Mouse (Mus musculus) layer of hippocampus, adult 9-11 months (tissue): ENCODE results near the gene Dffb.

Experiments
- DNase-seq: peaks from one replicate; pipeline ENCODE4 v3.0.0; 2022

Dffb gene

DNA sequence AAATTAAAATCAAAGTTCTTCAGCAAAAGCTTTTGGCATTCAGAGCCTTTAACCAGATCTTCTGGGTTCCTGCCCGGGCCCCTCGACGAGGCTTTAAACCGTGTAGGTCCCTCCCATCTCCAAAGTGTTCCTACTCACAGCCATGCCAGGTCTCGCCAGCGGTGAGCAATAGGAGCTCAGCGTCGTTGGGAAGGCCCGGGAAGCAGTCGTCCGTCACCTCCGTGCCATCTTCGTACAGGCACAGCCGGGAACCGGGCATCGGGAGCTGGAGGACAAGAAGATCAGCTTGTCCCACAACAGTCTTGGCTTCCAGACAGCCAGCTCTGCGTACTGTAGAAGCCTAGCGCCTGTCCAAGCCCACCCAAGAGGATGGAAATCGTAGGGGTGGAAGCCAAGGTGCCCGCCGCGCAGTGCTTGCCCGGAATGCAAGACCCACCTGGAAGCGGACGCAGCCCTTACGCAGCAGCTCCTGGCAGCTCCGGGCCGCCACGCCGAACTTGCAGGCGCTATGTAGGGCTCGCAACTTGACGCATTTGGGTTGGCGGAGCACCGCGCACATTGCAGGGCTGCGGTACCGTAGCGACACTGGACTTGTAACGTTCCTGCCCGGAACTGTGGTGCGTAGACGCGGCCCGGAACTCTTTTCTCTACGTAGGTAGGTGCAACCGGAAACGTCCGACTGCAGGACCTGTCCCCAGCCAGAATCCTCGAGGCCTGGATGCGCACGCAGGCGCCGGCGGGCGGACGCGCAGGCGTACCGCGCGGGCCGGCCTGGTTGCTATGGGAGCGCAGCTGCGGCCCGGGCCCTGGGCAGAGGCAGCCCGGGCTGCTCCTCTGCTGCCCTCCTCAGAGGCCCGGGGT, at the start of gene Dffb, which contains the start of gene Cep104:
TSS of gene Dffb (minus strand) at position 696 of the 861 bp plus-strand sequence.
TSS of gene Cep104 (plus strand) at position 764 of the 861 bp plus-strand sequence.
- peak; percentile 94 for DNase-seq

DNA sequence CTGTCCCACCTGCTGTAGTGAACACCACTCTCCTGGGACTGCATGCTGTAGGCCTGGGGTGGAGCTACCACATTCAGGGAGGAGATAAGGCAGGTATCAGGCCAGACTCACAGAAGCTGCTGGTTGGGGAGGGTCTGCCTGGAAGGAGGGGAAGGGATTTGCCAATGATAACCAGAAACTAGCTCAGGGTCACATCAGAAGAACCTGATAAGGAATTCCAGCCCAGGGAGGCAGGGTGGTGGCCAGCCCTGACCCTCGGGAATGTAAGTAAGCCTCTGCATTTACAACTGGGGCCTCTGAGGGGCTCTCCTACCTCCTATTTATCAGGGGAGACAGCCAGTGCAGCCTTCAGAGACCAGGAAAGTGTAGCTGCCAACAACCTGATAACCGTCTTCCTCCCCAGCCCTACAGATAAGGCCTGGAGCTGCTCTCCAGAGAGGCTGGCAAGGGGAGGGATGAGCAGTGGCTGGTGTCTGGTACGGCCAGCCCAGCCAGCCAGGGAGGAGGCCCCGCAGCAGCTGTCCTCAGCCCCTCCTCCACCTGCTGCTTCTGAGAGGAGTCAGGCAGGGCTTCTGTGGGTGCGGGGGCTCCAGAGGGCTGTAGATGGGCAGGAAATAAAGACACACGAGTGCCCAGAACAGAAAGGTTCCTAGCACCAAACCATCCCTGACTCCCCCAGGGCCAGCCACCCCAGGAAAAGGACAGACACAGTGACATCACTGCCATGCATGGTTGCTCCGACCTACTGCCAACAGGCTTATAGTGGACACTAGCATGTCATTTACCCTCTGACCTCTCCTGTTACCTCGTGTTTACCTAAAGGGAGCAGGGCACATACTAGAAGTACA, 49.1 kb upstream of the Dffb start:
- peak; percentile 79 for DNase-seq

GRCm38 (mm10) chr4:154022844-154023243, 47.9 kb upstream of the Dffb start:
- DNase-seq = no peak

DNA sequence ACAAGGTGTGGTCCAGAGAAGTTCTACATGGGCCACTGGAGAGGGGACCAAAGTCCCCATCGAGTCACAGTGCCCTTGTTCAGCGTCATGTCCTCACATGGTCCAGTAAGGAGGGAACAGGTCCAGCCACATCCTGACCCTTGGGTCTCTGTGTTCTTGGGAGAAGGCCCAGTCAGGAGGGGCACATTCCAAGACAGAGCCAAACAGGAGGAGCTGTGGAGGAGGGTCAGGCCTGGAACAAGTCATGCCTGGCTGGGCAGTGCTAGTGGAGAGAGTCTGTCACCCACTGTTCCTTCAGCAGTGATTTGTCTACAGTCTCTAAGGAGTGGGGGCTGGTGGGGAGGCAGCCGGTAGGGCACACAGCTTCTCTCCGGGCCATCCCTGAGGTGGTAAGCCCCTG, 47.5 kb upstream of the Dffb start:
- DNase-seq = peak; percentile 52

DNA sequence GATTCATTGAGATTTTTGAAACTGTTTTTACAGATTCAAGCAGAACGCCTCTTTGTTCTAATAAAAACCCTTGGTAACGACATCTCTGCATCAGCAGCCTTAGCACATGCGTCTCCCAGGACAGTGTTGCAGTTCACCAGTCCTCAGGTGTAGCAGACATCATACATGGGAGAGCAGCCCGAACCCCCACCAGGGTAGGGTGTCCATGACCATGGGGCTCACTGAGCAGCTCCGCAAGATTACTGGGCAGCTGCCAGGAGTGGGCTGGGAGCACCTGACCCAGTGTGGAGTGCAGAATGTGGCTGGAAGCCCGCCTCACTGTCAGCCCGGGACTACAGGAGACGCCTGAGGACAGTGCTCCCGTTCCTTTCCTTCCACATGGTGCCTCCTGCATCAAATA, 46.5 kb upstream of the Dffb start:
- DNase-seq = no peak

GRCm38 (mm10) chr4:154019571-154019970, 44.6 kb upstream of the Dffb start:
- no peak for DNase-seq

DNA sequence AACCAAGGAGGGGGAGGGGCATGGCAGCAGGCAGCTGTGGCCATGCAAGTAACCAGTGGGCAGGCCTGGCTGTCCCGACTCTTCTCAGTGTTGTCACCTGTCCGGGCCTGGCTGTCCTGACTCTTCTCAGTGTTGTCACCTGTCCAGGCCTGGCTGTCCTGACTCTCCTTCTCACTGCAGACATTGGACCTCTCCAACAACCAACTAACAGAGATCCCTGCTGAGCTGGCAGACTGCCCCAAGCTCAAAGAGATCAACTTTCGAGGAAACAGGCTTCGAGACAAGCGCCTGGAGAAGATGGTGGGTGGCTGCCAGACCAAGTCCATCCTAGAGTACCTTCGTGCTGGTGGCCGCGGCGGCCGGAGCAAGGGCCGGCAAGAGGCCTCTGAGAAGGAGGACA, 40.5 kb upstream of the Dffb start:
- DNase-seq = no peak

DNA sequence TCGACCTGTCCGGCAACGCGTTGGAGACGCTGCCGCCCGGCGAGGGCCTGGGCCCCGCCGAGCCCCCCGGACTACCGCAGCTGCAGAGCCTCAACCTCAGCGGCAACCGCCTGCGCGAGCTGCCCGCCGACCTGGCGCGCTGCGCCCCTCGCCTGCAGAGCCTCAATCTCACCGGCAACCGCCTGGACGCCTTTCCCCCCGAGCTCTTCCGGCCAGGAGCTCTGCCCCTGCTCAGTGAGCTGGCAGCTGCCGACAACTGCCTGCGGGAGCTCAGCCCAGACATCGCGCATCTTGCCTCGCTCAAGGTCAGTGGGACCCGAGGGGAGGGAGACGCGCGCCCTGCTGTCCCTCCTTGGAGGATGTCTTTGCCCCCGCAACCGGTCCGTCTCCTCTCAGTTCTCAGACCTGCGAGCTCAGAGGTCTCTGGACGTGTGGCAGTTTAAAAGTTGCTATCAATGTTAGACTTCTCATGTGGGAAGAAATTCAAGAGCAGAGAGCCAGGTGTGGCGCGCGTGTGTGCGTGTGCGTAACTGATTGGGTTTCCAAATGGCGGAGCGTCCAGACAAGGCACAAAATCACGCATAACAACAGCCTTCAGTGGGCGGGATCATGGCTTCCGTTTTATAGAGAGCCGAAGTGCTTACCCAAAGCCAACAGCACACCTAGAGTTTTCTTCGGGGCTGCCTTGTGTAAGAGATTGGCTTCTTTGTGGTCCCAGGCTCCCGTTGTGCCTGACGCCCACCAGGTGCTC, 37.4 kb upstream of the Dffb start:
- DNase-seq = no peak

DNA sequence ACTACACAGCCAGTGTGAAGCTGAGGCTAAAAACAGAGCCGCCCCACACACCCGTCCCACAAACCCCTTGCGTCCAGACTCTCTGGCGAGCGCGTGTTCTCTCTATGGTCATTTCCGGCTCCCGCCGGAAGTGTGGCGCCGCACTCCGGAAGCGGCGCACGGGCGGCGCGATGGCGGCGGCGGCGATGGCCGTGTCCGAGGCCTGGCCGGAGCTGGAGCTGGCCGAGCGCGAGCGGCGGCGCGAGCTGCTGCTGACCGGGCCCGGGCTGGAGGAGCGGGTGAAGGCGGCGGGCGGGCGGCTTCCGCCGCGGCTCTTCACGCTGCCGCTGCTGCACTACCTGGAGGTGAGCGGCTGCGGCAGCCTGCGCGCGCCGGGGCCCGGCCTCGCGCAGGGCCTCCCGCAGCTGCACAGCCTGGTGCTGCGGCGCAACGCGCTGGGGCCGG, 36.7 kb upstream of the Dffb start, which contains the start of gene Lrrc47:
TSS of gene Lrrc47 (plus strand) at position 86 of the 444 bp plus-strand sequence.
- peak; percentile 85 for DNase-seq

- DNase-seq = no peak
Measured at GRCm38 (mm10) chr4:154010907-154011645, 36.1 kb upstream of the Dffb start.

DNA sequence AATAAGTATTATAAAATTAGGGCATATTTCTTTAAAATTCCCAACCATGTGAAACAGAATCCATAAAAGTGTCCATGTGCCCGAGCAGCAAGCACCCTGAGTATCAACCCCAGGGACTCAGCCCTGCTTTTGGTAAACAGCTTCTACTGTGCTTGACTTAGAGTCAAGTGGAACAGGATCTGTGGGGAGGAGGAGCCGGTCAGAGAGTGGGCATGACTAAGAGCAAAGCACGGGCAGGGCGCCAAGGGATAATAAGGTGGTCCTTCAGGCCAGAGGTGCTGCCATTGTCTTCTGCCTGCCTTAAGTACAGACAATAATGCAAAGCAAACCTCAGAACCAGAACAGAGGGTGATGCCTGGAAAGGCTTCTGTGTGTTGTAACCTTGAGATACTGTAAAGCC, 32.8 kb upstream of the Dffb start:
- DNase-seq = no peak

DNA sequence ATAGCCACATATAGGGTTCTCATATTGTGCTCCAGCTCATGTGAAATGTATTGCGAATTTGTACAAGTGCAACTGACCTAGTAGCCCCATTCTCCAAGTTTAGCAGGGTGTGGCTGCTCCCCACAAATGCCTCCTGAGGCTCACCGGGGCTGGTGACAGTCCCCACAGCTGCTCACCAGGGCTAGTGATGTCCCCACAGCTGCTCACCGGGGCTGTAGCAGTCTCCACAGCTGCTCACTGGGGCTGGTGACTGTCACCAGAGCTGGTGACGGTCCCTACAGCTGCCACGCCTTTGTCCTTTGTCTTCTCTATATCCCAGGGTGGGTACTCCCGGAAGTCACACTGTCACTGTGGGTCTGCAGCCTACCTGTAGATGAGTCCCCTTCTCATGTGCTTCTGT, 31.3 kb upstream of the Dffb start:
- DNase-seq = no peak

DNA sequence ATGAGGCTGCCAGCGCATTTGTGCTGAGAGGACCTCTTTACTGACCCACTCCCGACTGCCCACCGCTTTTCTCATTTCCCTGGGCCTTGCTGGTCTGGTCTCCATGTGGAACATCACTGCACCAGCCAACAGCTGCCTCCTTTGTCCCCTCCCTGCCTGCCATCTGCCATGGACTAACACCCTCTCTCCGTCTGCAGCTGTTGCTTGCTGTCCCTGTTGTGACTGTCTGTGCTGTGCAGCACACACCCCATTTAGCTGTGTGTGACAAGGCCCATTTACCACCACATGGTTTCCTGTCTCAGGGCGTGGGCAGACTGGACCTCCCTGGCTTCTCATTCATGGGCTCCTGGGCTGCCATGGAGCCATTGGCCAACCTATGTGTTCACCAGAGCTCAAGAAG, 30.6 kb upstream of the Dffb start:
- DNase-seq = no peak

DNA sequence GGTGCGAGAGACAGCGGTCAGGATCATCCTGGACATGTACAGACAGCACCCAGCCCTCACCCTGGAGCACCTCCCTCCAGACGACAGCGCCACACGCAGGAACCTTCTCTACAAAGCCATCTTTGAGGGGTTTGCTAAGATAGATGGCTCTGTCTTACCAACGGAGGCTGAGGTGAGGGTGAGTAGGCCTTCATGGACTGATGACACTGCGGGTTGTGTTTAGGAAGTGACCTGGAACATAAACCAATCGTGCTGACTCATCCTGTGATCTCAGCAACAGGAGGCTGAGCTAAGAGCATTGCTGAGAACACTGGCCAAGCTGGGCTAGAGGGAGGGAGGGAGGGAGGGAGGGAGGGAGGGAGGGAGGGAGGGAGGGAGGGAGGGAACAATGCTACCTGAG, 18.6 kb upstream of the Dffb start:
- no peak for DNase-seq

- DNase-seq = no peak
Measured at GRCm38 (mm10) chr4:153992715-153993114, 17.8 kb upstream of the Dffb start.

- no peak for DNase-seq
Measured at GRCm38 (mm10) chr4:153980470-153980869, 5.5 kb upstream of the Dffb start.

GRCm38 (mm10) chr4:153979243-153979642, 4.3 kb upstream of the Dffb start:
- no peak for DNase-seq

DNA sequence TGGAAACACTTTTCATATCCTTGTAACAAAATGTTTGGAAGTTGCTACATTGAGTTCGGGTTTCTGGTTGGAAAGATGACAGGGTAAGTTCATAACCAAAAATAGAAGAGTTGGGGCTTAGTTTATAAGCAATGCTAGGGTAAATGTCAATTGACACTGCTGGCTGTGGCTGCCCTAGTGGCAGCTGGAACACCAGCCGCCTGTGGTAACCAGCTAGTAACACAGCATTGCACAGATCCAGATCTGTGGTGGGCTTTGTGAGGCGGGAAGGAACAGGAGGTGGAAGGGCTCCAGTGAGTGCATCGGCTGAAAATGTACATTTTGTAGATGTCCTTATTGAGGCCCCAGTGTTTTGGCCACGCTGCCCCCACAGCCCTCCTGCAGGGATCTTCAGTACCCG, 842 bp upstream of the Dffb start:
- no peak for DNase-seq

GRCm38 (mm10) chr4:153975292-153975662, 351 bp upstream of the Dffb start:
- no peak for DNase-seq

DNA sequence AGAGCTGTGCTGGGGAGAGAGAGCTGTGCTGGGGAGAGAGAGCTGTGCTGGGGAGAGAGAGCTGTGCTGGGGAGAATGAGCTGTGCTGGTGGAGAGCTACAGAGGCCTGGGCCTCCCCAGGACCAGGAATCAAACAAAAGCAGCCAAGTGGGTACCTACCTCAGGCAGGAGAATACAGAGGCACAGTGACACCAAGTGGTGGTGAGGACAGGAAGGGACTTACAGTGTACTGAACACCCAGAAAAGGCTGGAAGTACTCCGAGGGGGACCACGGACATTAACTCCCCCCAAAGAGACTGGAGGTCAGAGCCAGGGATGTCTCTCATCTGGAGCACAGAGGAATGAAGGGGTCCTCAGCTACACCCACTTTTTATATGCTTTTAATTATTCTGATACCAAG, 6.9 kb downstream of the Dffb start:
- no peak for DNase-seq

GRCm38 (mm10) chr4:153967556-153967955, 7.4 kb downstream of the Dffb start:
- DNase-seq = no peak

DNA sequence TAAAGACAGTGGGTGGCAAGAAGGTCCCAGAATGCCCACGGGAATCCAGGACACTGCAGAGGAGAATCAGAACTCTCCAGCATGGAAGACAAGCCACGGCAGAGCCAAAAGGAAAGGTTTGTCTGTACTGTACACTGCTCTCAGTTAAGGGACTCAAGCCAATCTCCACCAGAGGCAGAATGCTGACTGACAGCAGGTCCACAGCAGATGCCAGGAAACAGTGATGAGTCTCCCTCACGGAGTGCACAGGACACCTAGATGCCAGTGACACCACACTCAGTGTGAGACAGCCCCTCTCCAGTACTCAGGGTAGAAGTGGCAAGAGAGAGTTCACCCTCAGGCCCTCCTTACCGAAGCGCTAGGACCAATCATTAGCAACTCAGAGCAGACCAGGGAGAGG, 8.3 kb downstream of the Dffb start:
- DNase-seq = no peak
